Mouse (Mus musculus): ENCODE measurements at regions not wholly inside any gene's neighbourhood (a gene's known extent, or its start where the extent isn't known, plus 50 kb on each side); places are given as distances from the start of the nearest gene placed in this dataset.

- in situ Hi-C loops (cut with MboI; ENCODE audit: low sequenced_read_pairs) = no loop called here
Observed at GRCm38 (mm10) chr2:75394928-75395673, 264.0 kb upstream of the Hnrnpa3 start.

- in situ Hi-C loops (cut with MboI; ENCODE audit: low sequenced_read_pairs) = no loop called here
Observed at GRCm38 (mm10) chr2:75396016-75396415, 263.0 kb upstream of the Hnrnpa3 start.

GRCm38 (mm10) chr2:75400291-75400870, 258.7 kb upstream of the Hnrnpa3 start:
- in situ Hi-C loops (cut with MboI; ENCODE audit: low sequenced_read_pairs) = no loop called here

GRCm38 (mm10) chr2:75403791-75404190, 255.3 kb upstream of the Hnrnpa3 start:
- in situ Hi-C loops (cut with MboI; ENCODE audit: low sequenced_read_pairs) = no loop called here

GRCm38 (mm10) chr2:75405524-75406214, 253.4 kb upstream of the Hnrnpa3 start:
- in situ Hi-C loops (cut with MboI; ENCODE audit: low sequenced_read_pairs) = no loop called here

GRCm38 (mm10) chr2:75406721-75407455, 252.2 kb upstream of the Hnrnpa3 start:
- in situ Hi-C loops (cut with MboI; ENCODE audit: low sequenced_read_pairs) = no loop called here

GRCm38 (mm10) chr2:75407560-75407959, 251.5 kb upstream of the Hnrnpa3 start:
- in situ Hi-C loops (cut with MboI; ENCODE audit: low sequenced_read_pairs) = no loop called here

- in situ Hi-C loops (cut with MboI; ENCODE audit: low sequenced_read_pairs) = no loop called here
Observed at GRCm38 (mm10) chr2:75408016-75408415, 251.0 kb upstream of the Hnrnpa3 start.

GRCm38 (mm10) chr2:75409806-75410205, 249.3 kb upstream of the Hnrnpa3 start:
- in situ Hi-C loops (cut with MboI; ENCODE audit: low sequenced_read_pairs) = no loop called here

- in situ Hi-C loops (cut with MboI; ENCODE audit: low sequenced_read_pairs) = no loop called here
Observed at GRCm38 (mm10) chr2:75412735-75413134, 246.3 kb upstream of the Hnrnpa3 start.

- in situ Hi-C loops (cut with MboI; ENCODE audit: low sequenced_read_pairs) = no loop called here
Observed at GRCm38 (mm10) chr2:75418689-75419088, 240.4 kb upstream of the Hnrnpa3 start.

GRCm38 (mm10) chr2:75419142-75419541, 239.9 kb upstream of the Hnrnpa3 start:
- in situ Hi-C loops (cut with MboI; ENCODE audit: low sequenced_read_pairs) = no loop called here

- in situ Hi-C loops (cut with MboI; ENCODE audit: low sequenced_read_pairs) = no loop called here
Observed at GRCm38 (mm10) chr2:75422798-75423685, 236.0 kb upstream of the Hnrnpa3 start.

- in situ Hi-C loops (cut with MboI; ENCODE audit: low sequenced_read_pairs) = no loop called here
Observed at GRCm38 (mm10) chr2:75423872-75424271, 235.2 kb upstream of the Hnrnpa3 start.

GRCm38 (mm10) chr2:75424363-75424762, 234.7 kb upstream of the Hnrnpa3 start:
- in situ Hi-C loops (cut with MboI; ENCODE audit: low sequenced_read_pairs) = no loop called here

GRCm38 (mm10) chr2:75424911-75425310, 234.2 kb upstream of the Hnrnpa3 start:
- in situ Hi-C loops (cut with MboI; ENCODE audit: low sequenced_read_pairs) = no loop called here

- in situ Hi-C loops (cut with MboI; ENCODE audit: low sequenced_read_pairs) = no loop called here
Observed at GRCm38 (mm10) chr2:75425384-75425783, 233.7 kb upstream of the Hnrnpa3 start.

- in situ Hi-C loops (cut with MboI; ENCODE audit: low sequenced_read_pairs) = no loop called here
Observed at GRCm38 (mm10) chr2:75425791-75426190, 233.3 kb upstream of the Hnrnpa3 start.

- in situ Hi-C loops (cut with MboI; ENCODE audit: low sequenced_read_pairs) = no loop called here
Observed at GRCm38 (mm10) chr2:75427936-75428458, 231.1 kb upstream of the Hnrnpa3 start.
